Mouse (Mus musculus) hindbrain, embryonic 14.5 days (tissue): ENCODE measurements around the gene Pxn. TPM values are rescaled to one million over a fixed set of nuclear protein-coding genes. Genes with fewer than 3 reads are reported as not detected.
A peak's percentile ranks its signal among the peaks of the same experiment; 100 is the strongest.

Source experiments
- ATAC-seq: fragments of 200-750 bp; cut with Nextera tagmentation; 2 replicates; pipeline ENCODE4 v1.8.0; 2017; ENCODE audit warnings: moderate number of reproducible peaks, mild to moderate bottlenecking, moderate TSS enrichment, moderate library complexity; ENCODE audit not compliant: low FRiP score
- DNase-seq: peaks from one replicate; pipeline ENCODE4 v3.0.0-alpha.2; 2015; ENCODE audit warnings: low spot score
- H3K27ac ChIP-seq: fragments of 300-500 bp; sonication (generic); 2 replicates; pipeline ENCODE4 v1.5.1; 2014; ENCODE audit warnings: mild to moderate bottlenecking, moderate library complexity
- H3K27me3 ChIP-seq: fragments of 300-500 bp; sonication (generic); 2 replicates; pipeline ENCODE4 v1.6.1; 2014; ENCODE audit warnings: mild to moderate bottlenecking, low read length, mixed read lengths; ENCODE audit not compliant: control insufficient read depth, insufficient read depth
- H3K36me3 ChIP-seq: fragments of 300-500 bp; sonication (generic); replicated peaks from 2 replicates; pipeline ENCODE4 v1.6.1; 2014; ENCODE audit not compliant: control insufficient read depth, insufficient read depth
- H3K4me1 ChIP-seq: fragments of 300-500 bp; sonication (generic); replicated peaks from 2 replicates; pipeline ENCODE4 v1.6.1; 2014; ENCODE audit warnings: antibody characterized with exemption, low read length, mixed read lengths; ENCODE audit not compliant: control insufficient read depth, insufficient read depth
- H3K4me2 ChIP-seq: fragments of 300-500 bp; sonication (generic); replicated peaks from 2 replicates; pipeline ENCODE4 v1.6.1; 2014; ENCODE audit warnings: mild to moderate bottlenecking, moderate library complexity
- H3K4me3 ChIP-seq: fragments of 300-500 bp; sonication (generic); replicated peaks from 2 replicates; pipeline ENCODE4 v1.5.1; 2014; ENCODE audit warnings: mild to moderate bottlenecking, low read length
- H3K9ac ChIP-seq: fragments of 300-500 bp; sonication (generic); 2 replicates; pipeline ENCODE4 v1.6.1; 2014
- H3K9me3 ChIP-seq: fragments of 300-500 bp; sonication (generic); 2 replicates; pipeline ENCODE4 v1.6.1; 2016; ENCODE audit warnings: low read length; ENCODE audit not compliant: control insufficient read depth
- WGBS: fragments of 180-500 bp; shearing (Covaris S2); extraction: QIAGEN DNeasy Blood & Tissue Kit; methylation state at CpG from one replicate; pipeline ENCODE4 v1.1.7; 2014; 5-methylcytosine and 5-hydroxymethylcytosine counted together
- polyA plus RNA-seq: library from polyadenylated mRNA; unstranded; fragments of >200 nt; fragmentation: Nextera tagmentation; extraction: Ambion mirVana; gene quantifications from 2 replicates; pipeline ENCODE4 v1.2.1, GENCODE M21; 2014

The Pxn gene
- polyA plus RNA-seq, 1 experiment from 2014 or later: 12.2 TPM

GRCm38 (mm10) chr5:115551799-115552198 lies 45.3 kb downstream of the Pxn start:
- Histone ChIP-seq H3K27me3 (no peaks in the 10 kb centered on the region), H3K9ac (no peak overlapping the region), H3K9me3 (no peaks in the 10 kb centered on the region), H3K27ac (no peak overlapping the region), H3K4me1 (no peaks in the 10 kb centered on the region), H3K36me3 (peaks cover 55% of the 10 kb centered on the region), H3K4me3 (no peak overlapping the region), H3K4me2 (no peak overlapping the region)
- no peak for DNase-seq
- no peak for ATAC-seq
- WGBS: 82% methylated on average over 13 of the region's 13 CpGs

GRCm38 (mm10) chr5:115553801-115554420 lies 47.4 kb downstream of the Pxn start:
- no peaks in the 10 kb centered on the region for H3K9me3 ChIP-seq
- ATAC-seq (no peak), DNase-seq (no peak)
- H3K9ac ChIP-seq: no peak overlapping the region
- 87% methylated on average over 33 of the region's 33 CpGs for WGBS
- H3K4me1 ChIP-seq: no peaks in the 10 kb centered on the region
- H3K36me3 ChIP-seq: peaks cover 35% of the 10 kb centered on the region
- no peak overlapping the region for H3K4me2 ChIP-seq
- H3K27ac ChIP-seq: no peak overlapping the region
- H3K27me3 ChIP-seq: no peaks in the 10 kb centered on the region
- no peak overlapping the region for H3K4me3 ChIP-seq

GRCm38 (mm10) chr5:115554536-115555291 lies 48.2 kb downstream of the Pxn start:
- Histone ChIP-seq H3K4me2 (no peak overlapping the region), H3K27ac (no peak overlapping the region), H3K9me3 (no peaks in the 10 kb centered on the region), H3K4me1 (no peaks in the 10 kb centered on the region), H3K9ac (no peak overlapping the region), H3K4me3 (no peak overlapping the region), H3K36me3 (peaks cover 28% of the 10 kb centered on the region), H3K27me3 (no peaks in the 10 kb centered on the region)
- WGBS: 90% methylated on average over 18 of the region's 18 CpGs
- ATAC-seq: no peak
- no peak for DNase-seq

- Histone ChIP-seq H3K9me3 (no peaks in the 10 kb centered on the region), H3K27me3 (no peaks in the 10 kb centered on the region), H3K4me2 (no peak overlapping the region), H3K9ac (no peak overlapping the region), H3K27ac (no peak overlapping the region), H3K4me1 (peaks cover 10% of the 10 kb centered on the region), H3K4me3 (no peak overlapping the region), H3K36me3 (peaks cover 37% of the 10 kb centered on the region)
- ATAC-seq: no peak
- 9% methylated on average over 8 of the region's 8 CpGs for WGBS
- DNase-seq: peak; percentile 82
These were observed 49.7 kb downstream of the Pxn start for GRCm38 (mm10) chr5:115556217-115556616.

DNA sequence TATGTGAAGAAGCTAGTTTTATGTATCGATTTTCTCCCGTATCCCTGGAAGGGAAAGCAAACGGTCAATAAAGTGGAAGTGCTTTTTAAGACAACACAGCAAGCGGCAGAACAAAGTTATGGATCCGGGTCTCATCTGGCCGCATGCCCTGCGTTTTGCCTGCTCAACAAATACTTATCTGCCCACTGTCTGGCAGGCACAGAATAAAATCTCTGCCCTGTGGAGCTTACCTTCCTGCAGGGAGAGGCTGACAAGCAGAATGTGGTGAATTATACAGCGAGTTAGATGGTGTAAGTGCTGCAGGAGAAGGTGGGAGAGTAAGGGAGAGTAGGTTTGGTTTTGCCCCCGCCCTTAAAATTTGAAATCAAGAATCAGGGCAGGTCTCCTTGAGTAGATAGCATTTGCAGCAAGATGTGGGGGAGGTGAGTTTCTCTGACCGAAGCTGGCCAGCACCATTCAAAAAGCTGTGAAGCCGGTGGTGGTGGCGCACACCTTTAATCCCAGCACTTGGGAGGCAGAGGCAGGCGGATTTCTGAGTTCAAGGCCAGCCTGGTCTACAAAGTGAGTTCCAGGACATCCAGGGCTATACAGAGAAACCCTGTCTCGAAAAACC lies 51.8 kb downstream of the Pxn start:
- no peak overlapping the region for H3K27ac ChIP-seq
- H3K4me2 ChIP-seq: no peak overlapping the region
- no peak for ATAC-seq
- no peak overlapping the region for H3K9ac ChIP-seq
- H3K4me3 ChIP-seq: no peak overlapping the region
- no peaks in the 10 kb centered on the region for H3K9me3 ChIP-seq
- no peaks in the 10 kb centered on the region for H3K27me3 ChIP-seq
- DNase-seq: no peak
- WGBS: 90% methylated on average over 14 of the region's 14 CpGs
- peaks cover 10% of the 10 kb centered on the region for H3K4me1 ChIP-seq
- H3K36me3 ChIP-seq: peaks cover 44% of the 10 kb centered on the region

- ATAC-seq: peak; percentile 98
- peak within 1 kb of the TSS; percentile 65 for H3K4me2 ChIP-seq
- peaks cover 44% of the 10 kb centered on the region for H3K36me3 ChIP-seq
- no peaks in the 10 kb centered on the region for H3K9me3 ChIP-seq
- DNase-seq: peak; percentile 99
- H3K9ac ChIP-seq: peak within 1 kb of the TSS; percentile 97
- peak within 1 kb of the TSS; percentile 86 for H3K27ac ChIP-seq
- under 1% methylated on average over 64 of the region's 78 CpGs for WGBS
- no peaks in the 10 kb centered on the region for H3K27me3 ChIP-seq
- peak within 1 kb of the TSS; percentile 91 for H3K4me3 ChIP-seq
- peaks cover 14% of the 10 kb centered on the region for H3K4me1 ChIP-seq
These were observed 53.0 kb downstream of the Pxn start, which contains the start of gene Rplp0 for GRCm38 (mm10) chr5:115559237-115560101. Gene Rplp0, plus strand, starts transcription at chr5:115559467.

DNA sequence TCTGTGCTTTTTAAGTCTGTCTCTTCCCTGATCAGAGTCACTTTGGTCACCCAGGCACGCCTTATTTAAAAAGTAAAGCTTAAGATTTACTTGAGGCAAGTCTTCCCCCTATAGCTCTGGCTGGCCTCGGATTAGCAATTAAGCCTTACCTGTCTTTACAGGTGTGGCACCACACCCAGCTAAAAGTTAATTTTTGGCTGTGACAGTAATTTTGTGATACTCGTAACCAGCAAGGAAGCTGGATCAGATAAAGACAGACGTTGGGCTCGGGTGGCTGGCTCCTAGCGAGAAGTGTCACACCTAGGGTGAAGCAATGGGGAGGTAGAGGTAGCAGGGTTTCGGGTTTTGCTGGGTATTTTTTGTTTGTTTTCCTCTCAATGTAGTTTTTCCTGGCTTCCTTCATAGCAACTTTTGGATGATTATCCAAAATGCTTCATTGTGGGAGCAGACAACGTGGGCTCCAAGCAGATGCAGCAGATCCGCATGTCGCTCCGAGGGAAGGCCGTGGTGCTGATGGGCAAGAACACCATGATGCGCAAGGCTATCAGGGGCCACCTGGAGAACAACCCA lies 53.9 kb downstream of the Pxn start:
- Histone ChIP-seq H3K4me3 (peak overlapping the region; percentile 91), H3K4me1 (peaks cover 19% of the 10 kb centered on the region), H3K9ac (peak overlapping the region; percentile 97), H3K9me3 (no peaks in the 10 kb centered on the region), H3K27ac (no peak overlapping the region; the same call in 1 of the 2 replicates), H3K4me2 (peak overlapping the region; percentile 65), H3K36me3 (peaks cover 41% of the 10 kb centered on the region), H3K27me3 (no peaks in the 10 kb centered on the region)
- WGBS: 44% methylated on average over 13 of the region's 13 CpGs
- DNase-seq (no peak), ATAC-seq (no peak)

DNA sequence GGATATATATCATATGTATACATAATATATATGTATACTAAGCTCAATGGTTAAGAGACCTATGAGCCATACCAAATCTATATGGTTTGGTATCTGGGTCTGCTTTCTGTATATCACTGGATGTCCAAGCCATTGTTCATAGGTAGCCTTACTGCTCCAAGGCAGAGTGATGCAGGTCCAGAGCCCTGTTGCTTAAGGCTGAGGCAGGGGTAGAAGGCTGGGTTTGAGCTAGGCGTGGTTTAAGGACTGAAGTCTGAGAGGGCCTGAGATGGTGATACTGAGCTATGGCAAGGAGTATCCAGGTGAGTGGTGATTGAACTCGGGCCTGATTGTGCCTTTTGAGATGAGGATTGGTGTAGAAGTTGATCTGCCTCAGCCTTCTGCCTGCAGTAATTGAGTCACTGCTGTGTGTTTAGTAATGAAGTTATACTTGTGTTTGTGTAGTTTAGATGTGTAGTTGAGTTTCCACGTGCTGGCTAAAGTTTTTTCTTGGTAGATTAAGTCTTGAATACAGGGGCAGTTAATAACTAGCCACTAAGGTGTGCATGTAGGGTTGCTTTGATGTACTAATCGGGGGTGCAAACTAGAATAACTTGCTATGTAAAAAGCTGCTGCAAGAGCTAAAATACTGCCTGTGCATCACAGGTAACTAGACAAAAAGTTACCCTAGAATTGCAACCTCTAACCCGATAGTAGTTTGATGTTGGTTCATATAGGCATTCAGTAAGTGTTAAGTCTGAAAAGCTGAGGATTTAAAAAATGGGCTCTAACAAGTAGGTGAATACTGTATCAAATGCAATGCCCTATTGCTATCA lies 57.5 kb downstream of the Pxn start:
- DNase-seq: no peak
- peaks cover 27% of the 10 kb centered on the region for H3K4me1 ChIP-seq

More for the DNA sequence above, 57.5 kb downstream of the Pxn start:
- Histone ChIP-seq H3K4me2 (peak overlapping the region; percentile 90), H3K27me3 (no peaks in the 10 kb centered on the region), H3K4me3 (no peak overlapping the region), H3K27ac (no peak overlapping the region; the same call in 1 of the 2 replicates), H3K9ac (no peak overlapping the region), H3K9me3 (no peaks in the 10 kb centered on the region), H3K36me3 (peaks cover 41% of the 10 kb centered on the region)
- ATAC-seq: no peak
- 43% methylated on average over 5 of the region's 5 CpGs for WGBS
